Mouse (Mus musculus) small intestine, adult 2 months (tissue): Measurements from ENCODE around the gene Elovl7. TPM values are rescaled to one million over a fixed set of nuclear protein-coding genes. Genes with fewer than 3 reads are reported as not detected.

Source experiments
- H3K27ac ChIP-seq: fragments of 200-500 bp; 2 replicates; pipeline ENCODE4 v1.5.1; 2012; ENCODE audit warnings: low read depth, low read length, control low read depth, inconsistent platforms; ENCODE audit not compliant: insufficient read depth
- H3K27me3 ChIP-seq: fragments of 200-500 bp; 2 replicates; pipeline ENCODE4 v1.6.1; 2012; ENCODE audit warnings: mild to moderate bottlenecking, moderate library complexity, low read length, inconsistent platforms; ENCODE audit not compliant: control insufficient read depth, insufficient read depth
- H3K36me3 ChIP-seq: fragments of 200-500 bp; 2 replicates; pipeline ENCODE4 v1.6.1; 2012; ENCODE audit warnings: mild to moderate bottlenecking, low read length, control low read depth, inconsistent platforms; ENCODE audit not compliant: control insufficient read depth, insufficient read depth
- H3K4me1 ChIP-seq: fragments of 200-500 bp; 2 replicates; pipeline ENCODE4 v1.6.1; 2012; ENCODE audit warnings: low read length, inconsistent platforms, mixed read lengths; ENCODE audit not compliant: control insufficient read depth, insufficient read depth, insufficient read length
- H3K4me3 ChIP-seq: fragments of 200-500 bp; 2 replicates; pipeline ENCODE4 v1.5.1; 2012; ENCODE audit warnings: low read depth, mild to moderate bottlenecking, control low read depth, inconsistent platforms, low read length, moderate library complexity
- CTCF ChIP-seq: fragments of 200-500 bp; IDR thresholded peaks from 2 replicates; pipeline ENCODE4 v1.5.1; 2012; ENCODE audit warnings: low read depth, mild to moderate bottlenecking, control low read depth, inconsistent platforms, low read length, moderate library complexity, mixed read lengths; ENCODE audit not compliant: insufficient replicate concordance, insufficient read length; ENCODE audit errors: extremely low read depth
- POLR2A ChIP-seq: fragments of 200-500 bp; IDR thresholded peaks from 2 replicates; pipeline ENCODE4 v1.6.1; 2012; ENCODE audit warnings: low read depth, mild to moderate bottlenecking, control low read depth, inconsistent platforms, low read length, moderate library complexity
- WGBS: fragments of 180-500 bp; shearing (Covaris S2); methylation state at CpG from one replicate; pipeline ENCODE4 v1.1.7; 2018; 5-methylcytosine and 5-hydroxymethylcytosine counted together
- polyA plus RNA-seq: library from polyadenylated mRNA; depleted of rRNA; stranded (reverse); fragments of >200 nt; gene quantifications from 2 replicates; pipeline ENCODE4 v1.2.3, GENCODE M21; 2012

The Elovl7 gene
- polyA plus RNA-seq, 1 experiment = 3.7 TPM

- TF ChIP-seq CTCF = no peak
- no peak for TF ChIP-seq POLR2A
- 94% methylated on average over 3 of the region's 3 CpGs for WGBS
- Histone ChIP-seq H3K27me3 (no peaks in the 10 kb centered on the region), H3K4me3 (no peak overlapping the region), H3K36me3 (peaks cover 36% of the 10 kb centered on the region), H3K4me1 (no peaks in the 10 kb centered on the region), H3K27ac (no peak overlapping the region)
Observed at GRCm38 (mm10) chr13:108185530-108185929, 28.7 kb upstream of the Elovl7 start.

GRCm38 (mm10) chr13:108187994-108188393, 26.2 kb upstream of the Elovl7 start:
- Histone ChIP-seq H3K4me1 (no peaks in the 10 kb centered on the region), H3K27ac (no peak overlapping the region), H3K4me3 (no peak overlapping the region), H3K36me3 (peaks cover 24% of the 10 kb centered on the region), H3K27me3 (no peaks in the 10 kb centered on the region)
- TF ChIP-seq POLR2A (no peak), CTCF (no peak)
- WGBS = 89% methylated on average over 4 of the region's 4 CpGs

- WGBS = 42% methylated on average over 11 of the region's 11 CpGs
- Histone ChIP-seq H3K4me3 (no peak overlapping the region), H3K27ac (no peak overlapping the region), H3K27me3 (no peaks in the 10 kb centered on the region), H3K36me3 (peaks cover 16% of the 10 kb centered on the region), H3K4me1 (no peaks in the 10 kb centered on the region)
- no peak for TF ChIP-seq POLR2A
- peak; percentile 74; the same call in 1 of the 2 replicates for TF ChIP-seq CTCF
Observed at GRCm38 (mm10) chr13:108191074-108191720, 23.0 kb upstream of the Elovl7 start.

GRCm38 (mm10) chr13:108195474-108195873, 18.7 kb upstream of the Elovl7 start:
- no peak for TF ChIP-seq CTCF
- TF ChIP-seq POLR2A = no peak
- Histone ChIP-seq H3K36me3 (peaks cover 5% of the 10 kb centered on the region), H3K4me3 (no peak overlapping the region), H3K27me3 (no peaks in the 10 kb centered on the region), H3K4me1 (no peaks in the 10 kb centered on the region), H3K27ac (no peak overlapping the region)
- 92% methylated on average over 6 of the region's 6 CpGs for WGBS

- Histone ChIP-seq H3K27ac (no peak overlapping the region), H3K36me3 (no peaks in the 10 kb centered on the region), H3K27me3 (no peaks in the 10 kb centered on the region), H3K4me1 (no peaks in the 10 kb centered on the region; the same call in 1 of the 2 replicates), H3K4me3 (no peak overlapping the region)
- 75% methylated on average over 3 of the region's 3 CpGs for WGBS
- TF ChIP-seq POLR2A (no peak), CTCF (no peak)
Observed at GRCm38 (mm10) chr13:108204857-108205256, 9.3 kb upstream of the Elovl7 start.

GRCm38 (mm10) chr13:108207447-108207846, 6.8 kb upstream of the Elovl7 start:
- Histone ChIP-seq H3K4me3 (no peak overlapping the region), H3K27me3 (no peaks in the 10 kb centered on the region), H3K36me3 (no peaks in the 10 kb centered on the region), H3K4me1 (peaks cover 5% of the 10 kb centered on the region; the same call in 1 of the 2 replicates), H3K27ac (no peak overlapping the region)
- 92% methylated on average over 2 of the region's 2 CpGs for WGBS
- TF ChIP-seq POLR2A = no peak
- no peak for TF ChIP-seq CTCF

- Histone ChIP-seq H3K36me3 (no peaks in the 10 kb centered on the region), H3K27ac (no peak overlapping the region), H3K27me3 (no peaks in the 10 kb centered on the region), H3K4me3 (no peak overlapping the region), H3K4me1 (peaks cover 6% of the 10 kb centered on the region; the same call in 1 of the 2 replicates)
- 77% methylated on average over 5 of the region's 5 CpGs for WGBS
- no peak for TF ChIP-seq POLR2A
- no peak for TF ChIP-seq CTCF
Observed at GRCm38 (mm10) chr13:108208090-108208489, 6.1 kb upstream of the Elovl7 start.
